Mouse (Mus musculus): Measurements from ENCODE around the gene Gm10837. TPM values are rescaled to one million over a fixed set of nuclear protein-coding genes. Genes with fewer than 3 reads are reported as not detected.
A peak's percentile ranks its signal among the peaks of the same experiment; 100 is the strongest.

Gm10837 gene
- polyA plus RNA-seq, 1 experiment from 2014 or later = 0.56 TPM

DNA sequence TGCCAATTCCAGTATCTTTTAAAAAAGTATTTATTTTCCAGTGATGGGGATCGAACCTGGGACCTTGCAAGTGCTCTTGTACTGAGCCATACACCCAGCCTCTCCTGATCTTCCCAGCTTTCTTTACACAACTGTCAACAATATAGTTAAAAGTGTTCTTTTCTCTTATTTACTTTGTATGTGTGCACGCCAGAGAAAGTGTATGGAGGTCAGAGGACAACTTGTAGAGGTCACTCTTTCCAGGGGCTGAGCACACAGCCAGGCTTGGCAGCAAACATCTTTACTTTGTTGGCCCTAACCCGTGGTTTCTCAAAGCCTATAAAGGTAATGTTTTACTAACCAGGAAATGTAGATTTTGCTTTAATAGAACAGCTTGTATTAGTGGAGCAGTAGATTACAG is 21.1 kb downstream of the Gm10837 start:
- no peak overlapping the region for H3K9ac ChIP-seq
- no peak overlapping the region for H3K27ac ChIP-seq
- H3K4me2 ChIP-seq = no peak overlapping the region
- H3K9me3 ChIP-seq (replicated peaks) = no peaks in the 10 kb centered on the region
- no peak overlapping the region for H3K4me3 ChIP-seq
- H3K36me3 ChIP-seq (ENCODE audit: poor library complexity, severe bottlenecking) = no peaks in the 10 kb centered on the region
- no peaks in the 10 kb centered on the region for H3K4me1 ChIP-seq
- ATAC-seq = no peak
- WGBS = 78% methylated on average over 3 of the region's 3 CpGs
- 0 out of 2 replicates have a peak, but pooled peaks cover 3% of the 10 kb centered on the region for H3K27me3 ChIP-seq

DNA sequence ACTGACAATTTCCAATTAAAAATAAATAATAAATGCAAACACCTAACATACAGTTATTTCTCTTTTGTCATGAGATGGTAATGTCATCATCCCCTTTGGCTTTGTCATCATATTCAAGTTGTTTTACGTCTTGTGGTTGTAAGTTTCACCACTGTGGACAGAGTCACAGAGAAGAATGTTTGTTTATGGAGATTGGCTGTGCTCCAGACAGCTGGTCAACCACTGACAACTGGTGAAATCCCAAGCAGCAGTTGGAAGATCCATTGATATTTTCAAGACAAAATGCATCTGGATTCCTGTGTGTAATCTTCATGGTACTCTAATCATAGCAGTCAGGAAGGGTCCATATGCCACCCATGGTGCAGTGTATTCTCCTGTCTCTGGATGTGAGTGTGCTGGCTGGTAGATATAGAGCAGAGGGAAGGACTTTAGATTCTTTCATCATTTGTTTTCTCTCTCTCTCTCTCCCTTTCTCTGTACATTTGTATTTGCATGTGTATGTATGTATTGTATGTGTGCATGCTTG is 23.2 kb downstream of the Gm10837 start:
- no peak for ATAC-seq
- H3K4me1 ChIP-seq = no peaks in the 10 kb centered on the region
- H3K9ac ChIP-seq = no peak overlapping the region
- H3K9me3 ChIP-seq (replicated peaks) = no peaks in the 10 kb centered on the region
- H3K27ac ChIP-seq = no peak overlapping the region
- H3K27me3 ChIP-seq = 0 out of 2 replicates have a peak, but pooled peaks cover 3% of the 10 kb centered on the region
- H3K36me3 ChIP-seq (ENCODE audit: poor library complexity, severe bottlenecking) = no peaks in the 10 kb centered on the region
- 83% methylated on average over 1 of the region's 1 CpGs for WGBS
- no peak overlapping the region for H3K4me3 ChIP-seq
- H3K4me2 ChIP-seq = no peak overlapping the region

DNA sequence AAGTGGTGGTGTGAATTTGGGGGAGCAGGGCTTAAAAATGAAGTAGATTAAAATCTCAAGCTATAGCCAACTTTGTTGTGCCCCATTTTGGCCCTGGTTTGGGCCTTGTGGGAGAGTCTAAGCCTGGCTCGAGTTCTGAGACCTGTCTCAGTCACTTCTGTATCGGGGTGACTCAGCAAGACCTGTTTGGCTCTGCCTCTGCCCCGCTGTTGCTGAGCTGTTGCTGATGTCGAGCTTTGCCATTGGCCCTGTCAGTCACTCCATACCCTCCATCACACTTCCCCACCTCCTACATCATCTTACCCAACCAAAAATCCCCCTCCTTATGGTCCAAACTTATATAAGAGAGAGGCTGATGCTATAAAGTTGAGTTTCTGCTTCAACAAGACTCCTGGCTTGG is 38.1 kb downstream of the Gm10837 start:
- 88% methylated on average over 4 of the region's 4 CpGs for WGBS
- no peak overlapping the region for H3K4me2 ChIP-seq

DNA sequence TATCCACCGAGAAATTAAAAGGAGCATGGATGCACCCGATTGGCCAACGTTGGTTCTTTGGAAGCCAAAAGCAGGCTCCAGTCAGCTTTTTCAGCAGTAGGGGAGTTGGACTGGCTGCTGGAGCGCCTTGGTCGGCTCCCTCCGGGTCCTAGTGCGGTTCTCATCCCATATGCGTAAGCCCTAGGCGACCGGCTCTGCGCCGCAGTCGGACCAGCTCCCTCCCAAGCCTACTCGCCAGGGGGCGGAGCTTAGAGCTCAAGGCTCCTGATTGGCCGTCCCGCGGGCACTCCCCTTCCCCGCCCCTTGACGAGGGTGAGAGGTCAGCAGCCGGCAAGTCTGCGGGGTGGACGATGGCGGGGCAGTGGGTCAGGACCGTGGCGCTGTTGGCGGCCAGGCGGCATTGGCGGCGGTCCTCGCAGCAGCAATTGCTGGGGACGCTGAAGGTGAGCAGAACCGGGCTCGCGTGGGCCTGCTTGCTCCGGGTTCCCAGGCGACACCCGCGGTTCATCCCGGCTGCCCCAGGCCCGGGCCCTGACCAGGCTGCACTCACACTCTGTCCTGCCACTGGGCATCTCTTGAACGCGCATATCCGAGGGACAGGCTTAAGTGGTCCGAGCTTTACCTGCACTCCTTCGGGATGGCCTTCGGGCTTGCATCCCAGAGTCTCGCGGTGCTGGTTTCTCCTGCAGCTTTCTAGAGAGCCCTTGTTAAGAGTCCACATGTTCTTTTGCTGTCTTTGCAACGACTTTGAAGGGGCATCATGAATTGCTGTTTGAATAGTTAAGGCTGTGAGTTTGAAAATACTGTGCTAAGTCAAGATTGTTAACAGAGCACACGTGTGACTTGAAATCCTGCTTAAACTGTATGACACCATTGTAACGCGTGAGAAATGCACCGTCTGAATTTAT is 43.9 kb downstream of the Gm10837 start, which contains the start of gene Pcca:
Pcca (plus strand) TSS at position 308 of the 908 bp plus-strand sequence.
- Histone ChIP-seq H3K9ac (peak within 1 kb of the TSS; percentile 79), H3K36me3 (ENCODE audit: poor library complexity, severe bottlenecking) (no peaks in the 10 kb centered on the region), H3K27ac (peak within 1 kb of the TSS; percentile 44), H3K27me3 (no peaks in the 10 kb centered on the region), H3K4me2 (peak within 1 kb of the TSS; percentile 82), H3K4me3 (peak within 1 kb of the TSS; percentile 83), H3K4me1 (peaks cover 13% of the 10 kb centered on the region), H3K9me3 (replicated peaks) (no peaks in the 10 kb centered on the region)
- ATAC-seq = peak; percentile 100
- WGBS = 2% methylated on average over 54 of the region's 54 CpGs

More for the DNA sequence above, 38.1 kb downstream of the Gm10837 start:
- H3K4me1 ChIP-seq = peaks cover 1% of the 10 kb centered on the region; the same call in 1 of the 2 replicates
- ATAC-seq = no peak
- H3K27ac ChIP-seq = no peak overlapping the region
- H3K27me3 ChIP-seq = no peaks in the 10 kb centered on the region
- H3K4me3 ChIP-seq = no peak overlapping the region
- no peaks in the 10 kb centered on the region for H3K36me3 ChIP-seq (ENCODE audit: poor library complexity, severe bottlenecking)
- H3K9ac ChIP-seq = no peak overlapping the region
- no peaks in the 10 kb centered on the region for H3K9me3 ChIP-seq (replicated peaks)

DNA sequence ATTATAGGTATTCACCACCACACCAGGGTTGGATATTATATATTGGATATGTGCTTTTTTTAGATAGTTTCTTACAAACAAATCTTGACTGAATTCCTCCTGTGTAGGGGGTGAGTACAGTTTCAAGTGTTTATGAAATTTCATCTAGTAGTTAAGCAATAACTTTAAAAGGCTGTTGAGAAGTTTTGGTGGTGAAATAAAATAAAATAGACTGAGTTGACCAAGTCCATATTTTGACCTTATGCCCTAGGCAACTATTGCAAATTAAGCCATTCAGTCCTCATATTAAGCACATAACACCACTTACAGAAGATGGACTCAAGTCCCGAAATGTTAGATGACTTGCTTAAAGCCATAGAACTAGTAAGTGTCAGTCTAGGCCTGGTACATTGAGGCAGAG is 45.6 kb downstream of the Gm10837 start:
- Histone ChIP-seq H3K27ac (no peak overlapping the region), H3K9me3 (replicated peaks) (no peaks in the 10 kb centered on the region), H3K4me3 (no peak overlapping the region), H3K36me3 (ENCODE audit: poor library complexity, severe bottlenecking) (no peaks in the 10 kb centered on the region), H3K4me1 (peaks cover 13% of the 10 kb centered on the region), H3K9ac (no peak overlapping the region), H3K4me2 (no peak overlapping the region), H3K27me3 (no peaks in the 10 kb centered on the region)
- 88% methylated on average over 1 of the region's 1 CpGs for WGBS
- no peak for ATAC-seq

Other genes starting within 250 kb of the Gm10837 start
- gene Gm5089, start 39.5 kb upstream of the Gm10837 start, polyA plus RNA-seq (2015; fragmentation: Nextera tagmentation; extraction: Ambion mirVana) = 1.6 and 2.1 TPM in 2 replicates
- 17.3 and 19.5 TPM in 2 replicates for gene Zic5, start 24.9 kb upstream of the Gm10837 start, polyA plus RNA-seq (2015; fragmentation: Nextera tagmentation; extraction: Ambion mirVana)
- 10.1 and 12.0 TPM in 2 replicates for gene Zic2, start 15.2 kb upstream of the Gm10837 start, polyA plus RNA-seq (2015; fragmentation: Nextera tagmentation; extraction: Ambion mirVana)
- 25.2 and 27.1 TPM in 2 replicates for gene Pcca, start 43.7 kb downstream of the Gm10837 start, polyA plus RNA-seq (2015; fragmentation: Nextera tagmentation; extraction: Ambion mirVana)